Mouse (Mus musculus) E14TG2a.4 (cell line): Measurements from ENCODE around the gene Fam160b1.
A peak's percentile ranks its signal among the peaks of the same experiment; 100 is the strongest.

Experiments used
- H3K27me3 ChIP-seq: 2 replicates; pipeline ENCODE4 v1.6.1; 2014; ENCODE audit warnings: low read length, control low read depth; ENCODE audit not compliant: insufficient read depth
- H3K36me3 ChIP-seq: 2 replicates; pipeline ENCODE4 v1.6.1; 2014; ENCODE audit warnings: low read length, control low read depth; ENCODE audit not compliant: insufficient read depth
- H3K4me1 ChIP-seq: replicated peaks from 2 replicates; pipeline ENCODE4 v1.6.1; 2014; ENCODE audit warnings: low read depth, low read length, control low read depth
- H3K4me3 ChIP-seq: replicated peaks from 2 replicates; pipeline ENCODE4 v1.5.1; 2014; ENCODE audit warnings: mild to moderate bottlenecking, low read length
- H3K9me3 ChIP-seq: 2 replicates; pipeline ENCODE4 v1.6.1; 2014; ENCODE audit warnings: low read length, control low read depth
- CTCF ChIP-seq: conservative IDR thresholded peaks from 2 replicates; pipeline ENCODE4 v1.5.1; 2014; ENCODE audit warnings: low read length
- NANOG ChIP-seq: IDR thresholded peaks from 2 replicates; pipeline ENCODE4 v1.6.1; 2014; ENCODE audit warnings: borderline replicate concordance, low read length, mixed read lengths
- POU5F1 ChIP-seq: IDR thresholded peaks from 2 replicates; pipeline ENCODE4 v1.6.1; 2014; ENCODE audit warnings: low read length, borderline replicate concordance

Fam160b1 gene

GRCm38 (mm10) chr19:57417800-57418580 lies 57.5 kb downstream of the Fam160b1 start:
- TF ChIP-seq CTCF (no peak), POU5F1 (no peak), NANOG (no peak)
- Histone ChIP-seq H3K27me3 (peaks cover 11% of the 10 kb centered on the region), H3K4me1 (peaks cover 15% of the 10 kb centered on the region), H3K4me3 (peak overlapping the region; percentile 52), H3K36me3 (no peaks in the 10 kb centered on the region), H3K9me3 (no peaks in the 10 kb centered on the region)

GRCm38 (mm10) chr19:57423402-57423801 lies 62.9 kb downstream of the Fam160b1 start:
- Histone ChIP-seq H3K36me3 (no peaks in the 10 kb centered on the region), H3K9me3 (no peaks in the 10 kb centered on the region), H3K4me3 (no peak overlapping the region), H3K4me1 (peaks cover 8% of the 10 kb centered on the region), H3K27me3 (peaks cover 5% of the 10 kb centered on the region; the same call in 1 of the 2 replicates)
- TF ChIP-seq POU5F1 (no peak), NANOG (no peak), CTCF (no peak)

GRCm38 (mm10) chr19:57425296-57425695 lies 64.8 kb downstream of the Fam160b1 start:
- no peaks in the 10 kb centered on the region for H3K36me3 ChIP-seq
- H3K4me3 ChIP-seq = no peak overlapping the region
- H3K9me3 ChIP-seq = no peaks in the 10 kb centered on the region
- peaks cover 3% of the 10 kb centered on the region for H3K4me1 ChIP-seq
- TF ChIP-seq NANOG (no peak), CTCF (peak; percentile 8; the same call in 1 of the 2 replicates), POU5F1 (no peak)
- H3K27me3 ChIP-seq = peaks cover 10% of the 10 kb centered on the region

GRCm38 (mm10) chr19:57426841-57427240 lies 66.4 kb downstream of the Fam160b1 start:
- Histone ChIP-seq H3K9me3 (no peaks in the 10 kb centered on the region), H3K27me3 (peaks cover 10% of the 10 kb centered on the region), H3K36me3 (no peaks in the 10 kb centered on the region), H3K4me3 (no peak overlapping the region), H3K4me1 (no peaks in the 10 kb centered on the region; the same call in 1 of the 2 replicates)
- TF ChIP-seq POU5F1 (no peak), NANOG (no peak), CTCF (no peak)

GRCm38 (mm10) chr19:57427756-57428438 lies 67.4 kb downstream of the Fam160b1 start:
- Histone ChIP-seq H3K9me3 (no peaks in the 10 kb centered on the region), H3K27me3 (peaks cover 7% of the 10 kb centered on the region), H3K4me1 (no peaks in the 10 kb centered on the region; the same call in 1 of the 2 replicates), H3K36me3 (no peaks in the 10 kb centered on the region), H3K4me3 (no peak overlapping the region)
- TF ChIP-seq POU5F1 = no peak
- TF ChIP-seq CTCF = no peak
- TF ChIP-seq NANOG = no peak

- Histone ChIP-seq H3K27me3 (peaks cover 9% of the 10 kb centered on the region), H3K4me1 (no peaks in the 10 kb centered on the region; the same call in 1 of the 2 replicates), H3K4me3 (no peak overlapping the region), H3K36me3 (no peaks in the 10 kb centered on the region), H3K9me3 (no peaks in the 10 kb centered on the region)
- TF ChIP-seq CTCF = no peak
- no peak for TF ChIP-seq NANOG
- TF ChIP-seq POU5F1 = no peak
Observed at GRCm38 (mm10) chr19:57428641-57429040, 68.2 kb downstream of the Fam160b1 start.

- Histone ChIP-seq H3K36me3 (no peaks in the 10 kb centered on the region), H3K9me3 (no peaks in the 10 kb centered on the region), H3K27me3 (peaks cover 12% of the 10 kb centered on the region), H3K4me3 (no peak overlapping the region), H3K4me1 (no peaks in the 10 kb centered on the region; the same call in 1 of the 2 replicates)
- no peak for TF ChIP-seq NANOG
Observed at GRCm38 (mm10) chr19:57429926-57430325, 69.4 kb downstream of the Fam160b1 start.

GRCm38 (mm10) chr19:57431476-57431875 lies 71.0 kb downstream of the Fam160b1 start:
- Histone ChIP-seq H3K4me1 (no peaks in the 10 kb centered on the region), H3K27me3 (peaks cover 12% of the 10 kb centered on the region), H3K36me3 (no peaks in the 10 kb centered on the region), H3K4me3 (no peak overlapping the region), H3K9me3 (no peaks in the 10 kb centered on the region)
- TF ChIP-seq NANOG = no peak
- no peak for TF ChIP-seq CTCF
- no peak for TF ChIP-seq POU5F1
